Mouse (Mus musculus) liver, embryonic 14.5 days (tissue): ENCODE data around the gene Hsd17b3.
A peak's percentile ranks its signal among the peaks of the same experiment; 100 is the strongest.

Experiments used
- CTCF ChIP-seq: IDR thresholded peaks from 2 replicates; pipeline ENCODE4 v1.5.1; 2016; ENCODE audit warnings: antibody characterized with exemption, low read depth, control low read depth
- EP300 ChIP-seq: IDR thresholded peaks from 2 replicates; pipeline ENCODE4 v1.6.1; 2016; ENCODE audit warnings: antibody characterized with exemption, low read depth

DNA sequence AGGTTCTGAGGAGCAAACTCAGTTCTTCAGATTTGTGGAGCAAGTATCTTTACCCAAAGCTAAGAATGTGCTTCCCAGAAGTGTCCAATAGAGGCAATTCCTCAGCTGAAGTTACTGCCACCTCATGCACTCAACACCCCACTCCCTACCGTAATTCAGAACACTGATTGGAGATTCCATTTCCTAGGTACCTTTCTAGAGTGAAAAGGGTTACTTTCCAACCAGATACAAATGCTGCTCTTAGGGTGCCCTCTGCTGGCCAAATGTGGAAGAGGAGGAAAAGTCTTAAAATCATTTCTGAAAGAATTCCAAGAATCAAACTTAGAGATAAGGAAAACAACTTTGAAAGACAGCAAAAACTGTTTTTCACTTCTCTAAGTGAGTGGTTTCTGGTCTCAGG is 4.3 kb upstream of the Hsd17b3 start:
- TF ChIP-seq CTCF (peak; percentile 76), EP300 (no peak)
